Mouse (Mus musculus): ENCODE results near the gene Il4i1.

- TF ChIP-seq CTCF (IDR thresholded peaks at IDR 0.05; ENCODE audit: low read depth, low read length) (no peak), EP300 (IDR thresholded peaks at IDR 0.05; ENCODE audit: insufficient read depth, low read depth, low read length) (no peak)
These were observed 48.1 kb upstream of the Il4i1 start for GRCm38 (mm10) chr7:44768129-44768528.

Data from ES-Bruce4 (cell line).